Mouse (Mus musculus): Measurements from ENCODE around the gene Slc18a3. TPM values are rescaled to one million over a fixed set of nuclear protein-coding genes. Genes with fewer than 3 reads are reported as not detected.

Slc18a3 gene
- 0.14 and 0.53 TPM in 2 replicates for polyA plus RNA-seq (2012; rRNA removed)

- no peak for DNase-seq (ENCODE audit: extremely low spot score in 1 of 2, low spot score in 1 of 2)
Observed at GRCm38 (mm10) chr14:32464601-32465505, at the start of gene Slc18a3. Gene Slc18a3, minus strand, starts transcription at chr14:32464850.

DNA sequence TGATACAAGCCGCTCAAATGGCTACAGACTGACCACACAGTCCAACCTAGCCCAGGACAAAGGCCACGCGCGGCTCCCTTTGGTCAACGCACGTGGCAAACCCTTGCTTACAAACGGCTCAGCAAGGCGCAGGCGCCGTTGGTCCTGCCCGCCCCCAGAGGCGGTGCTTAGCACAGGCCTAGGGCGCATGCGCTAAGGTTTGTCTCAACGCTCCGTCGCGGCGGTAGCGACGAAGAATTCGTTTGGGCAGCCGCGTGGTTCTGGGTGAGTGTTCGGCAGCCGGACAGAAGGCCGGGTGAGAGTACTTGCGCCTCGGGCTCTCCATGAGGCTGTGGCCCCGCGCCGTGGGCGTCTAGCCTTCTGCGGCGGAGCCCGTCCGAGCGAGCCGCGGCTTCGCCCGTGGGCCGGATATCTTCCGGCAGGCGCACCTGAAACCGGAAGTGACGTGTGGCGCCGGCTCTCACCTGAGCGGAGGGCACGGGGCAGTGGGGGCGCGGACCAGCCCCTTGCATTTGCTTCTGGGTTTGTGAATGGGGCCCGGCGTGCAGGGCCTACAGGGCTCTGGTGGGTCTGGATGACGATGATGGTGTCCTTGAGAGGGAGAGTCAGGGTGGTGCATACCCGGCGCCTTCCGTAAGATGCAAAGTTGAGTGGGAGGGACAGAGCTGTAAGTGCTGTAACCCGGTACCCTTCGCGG is 48.8 kb upstream of the Slc18a3 start, which contains the start of gene Ercc6:
Ercc6 (plus strand) TSS at position 186 of the 697 bp plus-strand sequence.
- DNase-seq (ENCODE audit: extremely low spot score in 1 of 2, low spot score in 1 of 2) = peak; percentile 85 to 95

- no peak for DNase-seq (ENCODE audit: extremely low spot score in 1 of 2, low spot score in 1 of 2)
Observed at GRCm38 (mm10) chr14:32512912-32513311, 48.3 kb upstream of the Slc18a3 start.

DNA sequence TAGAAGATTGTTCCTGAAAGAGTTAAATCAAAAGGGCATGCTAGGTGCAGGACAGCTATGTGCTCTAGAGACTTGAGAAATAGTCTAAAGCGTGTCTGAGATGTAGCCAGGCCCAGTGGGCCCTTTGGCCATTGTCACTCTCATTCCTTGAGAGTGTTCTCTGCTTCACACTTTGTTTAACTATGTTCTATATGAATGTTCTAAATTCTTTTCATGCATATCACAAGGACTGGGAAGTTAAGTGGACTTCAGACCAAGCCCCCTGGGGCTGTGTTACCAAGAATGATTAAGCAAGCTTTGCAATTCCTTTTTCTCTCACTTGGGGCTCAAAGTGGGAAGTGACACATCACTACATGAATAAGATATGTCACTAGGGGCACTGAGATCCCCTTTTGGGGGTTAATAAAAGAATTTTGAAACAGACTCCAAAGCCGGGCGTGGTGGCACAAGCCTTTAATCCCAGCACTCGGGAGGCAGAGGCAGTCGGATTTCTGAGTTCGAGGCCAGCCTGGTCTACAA is 44.9 kb upstream of the Slc18a3 start:
- no peak for DNase-seq (ENCODE audit: extremely low spot score in 1 of 2, low spot score in 1 of 2)

GRCm38 (mm10) chr14:32508105-32508835 is 43.6 kb upstream of the Slc18a3 start:
- no peak for DNase-seq (ENCODE audit: extremely low spot score in 1 of 2, low spot score in 1 of 2)

- DNase-seq (ENCODE audit: extremely low spot score in 1 of 2, low spot score in 1 of 2) = no peak
Observed at GRCm38 (mm10) chr14:32507216-32507615, 42.6 kb upstream of the Slc18a3 start.

- no peak for DNase-seq (ENCODE audit: extremely low spot score in 1 of 2, low spot score in 1 of 2)
Observed at GRCm38 (mm10) chr14:32506329-32506728, 41.7 kb upstream of the Slc18a3 start.

DNA sequence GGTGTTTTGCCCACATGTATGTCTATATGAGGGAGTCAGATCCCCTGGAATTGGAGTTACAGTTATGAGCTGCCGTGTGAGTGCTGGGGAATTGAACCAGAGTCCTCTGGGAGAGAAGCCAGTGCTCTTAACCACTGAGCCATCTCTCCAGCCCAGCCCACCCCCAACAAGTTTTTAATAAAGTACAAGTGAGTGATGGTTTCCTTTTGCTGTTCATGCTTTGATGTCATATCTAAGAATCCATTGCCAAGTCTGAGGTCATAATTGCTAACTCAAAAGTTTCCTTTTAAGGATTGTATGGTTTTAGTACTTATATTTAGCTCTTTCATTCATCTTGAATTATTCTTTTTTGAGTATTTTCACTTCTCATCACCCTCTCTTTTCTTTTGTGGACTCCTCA is 39.2 kb upstream of the Slc18a3 start:
- DNase-seq (ENCODE audit: extremely low spot score in 1 of 2, low spot score in 1 of 2) = no peak

- no peak for DNase-seq (ENCODE audit: extremely low spot score in 1 of 2, low spot score in 1 of 2)
Observed at GRCm38 (mm10) chr14:32502764-32503688, 38.4 kb upstream of the Slc18a3 start.

DNA sequence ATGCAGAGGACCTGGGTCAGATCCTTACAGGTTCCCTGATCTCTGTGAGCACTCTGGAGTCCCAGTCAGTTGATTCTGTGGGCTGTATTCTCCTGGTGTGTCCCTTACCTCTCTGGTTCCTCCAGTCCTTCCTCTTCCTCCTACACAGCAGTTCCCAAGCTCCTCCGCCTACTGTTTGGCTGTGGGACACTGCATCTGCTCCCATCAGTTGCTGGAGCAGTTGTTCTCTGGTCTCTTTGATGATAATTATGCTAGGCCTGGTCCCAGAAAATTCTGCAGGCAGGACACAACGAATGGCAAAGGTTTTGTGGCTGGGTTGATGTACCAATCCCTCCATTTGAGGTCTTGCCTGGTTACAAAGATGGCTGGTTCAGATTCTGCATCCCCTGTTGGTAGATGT is 36.7 kb upstream of the Slc18a3 start:
- no peak for DNase-seq (ENCODE audit: extremely low spot score in 1 of 2, low spot score in 1 of 2)

DNA sequence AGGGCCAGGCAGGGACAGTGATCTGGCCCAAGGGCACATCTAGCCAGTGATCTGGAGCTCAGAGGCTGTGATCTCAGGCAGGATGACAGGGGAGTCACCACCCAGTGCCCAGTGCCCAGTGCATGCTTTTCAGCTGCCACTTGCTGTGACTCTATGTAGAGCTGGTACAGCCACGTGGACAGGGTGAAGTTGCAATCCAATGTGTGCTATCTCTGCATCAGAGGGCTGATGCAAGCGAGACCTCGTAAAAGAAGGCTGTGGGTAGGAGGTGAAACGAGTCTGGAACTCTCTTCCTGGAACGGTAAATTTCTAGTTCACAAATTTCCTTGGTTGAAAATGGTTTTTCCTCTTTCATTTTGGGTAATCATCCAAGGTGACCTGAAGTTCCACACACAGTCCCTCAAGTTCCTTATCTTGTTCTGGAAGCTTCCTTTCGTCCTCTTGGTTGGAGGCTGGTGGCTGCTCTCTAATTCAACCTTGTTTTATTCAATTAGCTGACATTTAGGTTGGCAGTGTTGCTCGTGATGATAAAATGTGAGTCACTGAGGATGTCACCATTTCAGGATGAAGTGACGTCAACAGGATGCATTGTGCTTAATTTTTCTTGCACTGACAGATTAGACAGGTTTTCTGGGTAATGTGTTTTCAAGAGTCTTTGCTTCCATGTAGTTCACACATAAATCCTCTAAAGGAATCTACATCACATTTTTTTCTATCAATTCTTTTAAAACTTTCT is 31.6 kb upstream of the Slc18a3 start:
- DNase-seq (ENCODE audit: extremely low spot score in 1 of 2, low spot score in 1 of 2) = no peak

DNA sequence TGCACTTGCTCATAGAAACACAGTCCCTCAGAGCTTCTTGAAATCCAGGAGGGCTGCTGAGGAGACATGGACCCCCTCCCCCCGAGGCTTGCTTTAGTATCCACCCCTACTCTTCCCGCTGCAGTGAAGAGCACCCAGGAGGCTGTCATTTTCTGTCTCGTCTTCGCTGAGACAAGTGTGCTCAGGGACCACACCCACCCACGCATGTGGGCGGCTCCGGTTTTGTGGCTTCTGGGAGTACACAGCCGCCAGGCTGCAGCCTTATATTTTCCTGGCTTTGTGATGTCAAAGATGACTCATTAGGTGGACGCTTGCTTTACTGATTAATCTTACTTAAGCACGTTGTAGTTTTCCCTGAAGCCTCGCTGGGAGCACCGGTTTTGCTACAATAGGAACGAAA is 27.9 kb upstream of the Slc18a3 start:
- peak in 1 of 2 experiments; percentile 49 for DNase-seq (ENCODE audit: extremely low spot score in 1 of 2, low spot score in 1 of 2)

GRCm38 (mm10) chr14:32482061-32482460 is 17.4 kb upstream of the Slc18a3 start:
- peak in 1 of 2 experiments; percentile 41 for DNase-seq (ENCODE audit: extremely low spot score in 1 of 2, low spot score in 1 of 2)

- no peak for DNase-seq (ENCODE audit: extremely low spot score in 1 of 2, low spot score in 1 of 2)
Observed at GRCm38 (mm10) chr14:32477581-32477980, 12.9 kb upstream of the Slc18a3 start.

DNA sequence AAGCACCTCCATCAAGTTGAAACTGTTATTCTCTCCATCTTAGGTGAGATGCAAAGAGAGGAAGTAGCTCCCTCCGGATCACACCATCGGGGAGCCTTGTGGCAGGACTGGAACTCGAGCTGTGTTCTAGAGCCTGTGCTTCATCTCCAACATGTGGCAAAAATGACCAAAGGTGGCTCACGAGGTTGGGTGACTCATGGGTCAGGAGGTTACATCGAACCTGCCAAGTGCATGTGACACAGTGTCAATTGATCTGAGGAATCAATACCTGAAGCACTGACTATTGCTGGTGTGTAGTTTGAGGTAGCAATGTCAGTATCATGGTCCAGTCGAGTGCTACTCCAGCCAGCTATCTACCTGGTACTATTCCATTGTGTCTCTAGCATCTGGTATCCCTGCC is 11.9 kb upstream of the Slc18a3 start:
- no peak for DNase-seq (ENCODE audit: extremely low spot score in 1 of 2, low spot score in 1 of 2)

DNA sequence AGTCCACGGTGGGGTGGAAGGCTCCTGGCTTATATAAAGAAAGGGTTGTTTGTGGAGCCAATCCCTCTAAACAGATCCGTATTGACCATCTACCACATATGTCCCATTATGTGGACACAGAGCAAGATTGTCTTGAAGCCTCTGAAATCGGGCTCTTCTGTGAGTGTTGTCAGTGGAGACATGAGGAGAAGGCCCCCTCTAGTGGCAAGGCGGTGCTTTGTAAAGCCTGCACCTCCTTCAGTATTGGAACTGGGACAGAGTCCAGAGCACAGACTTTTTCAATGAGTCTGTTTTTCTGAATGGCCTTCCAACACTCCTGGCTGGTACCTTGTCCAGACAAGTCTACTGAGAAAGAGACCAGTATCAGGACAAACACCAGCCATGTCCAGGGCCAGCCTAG is 8.3 kb upstream of the Slc18a3 start:
- DNase-seq (ENCODE audit: extremely low spot score in 1 of 2, low spot score in 1 of 2) = peak; percentile 35 to 87

DNA sequence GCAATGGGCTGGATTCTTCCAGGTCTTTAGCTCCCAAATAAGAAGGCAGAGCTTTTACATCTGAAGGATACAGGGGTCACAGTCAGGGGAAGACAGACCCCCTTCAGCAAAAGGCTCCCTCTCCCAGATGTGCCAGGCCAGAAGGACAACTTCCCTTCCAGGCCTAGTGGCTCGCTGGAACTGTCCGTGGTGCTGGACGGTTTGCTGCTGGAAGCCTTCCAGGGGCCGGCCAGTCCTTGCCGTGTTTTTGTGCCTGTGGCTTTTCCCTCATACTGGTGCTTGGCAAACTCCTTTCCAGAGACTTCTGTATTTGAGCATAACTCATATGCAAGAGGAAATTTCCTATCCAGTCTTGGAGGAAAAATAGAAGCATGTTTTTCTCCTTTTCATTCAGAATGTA is 3.0 kb upstream of the Slc18a3 start:
- DNase-seq (ENCODE audit: extremely low spot score in 1 of 2, low spot score in 1 of 2) = peak in 1 of 2 experiments; percentile 21

- no peak for DNase-seq (ENCODE audit: extremely low spot score in 1 of 2, low spot score in 1 of 2)
Observed at GRCm38 (mm10) chr14:32465889-32466288, 1.2 kb upstream of the Slc18a3 start, which contains the start of gene Chat. Gene Chat, minus strand, starts transcription at chr14:32465989.

DNA sequence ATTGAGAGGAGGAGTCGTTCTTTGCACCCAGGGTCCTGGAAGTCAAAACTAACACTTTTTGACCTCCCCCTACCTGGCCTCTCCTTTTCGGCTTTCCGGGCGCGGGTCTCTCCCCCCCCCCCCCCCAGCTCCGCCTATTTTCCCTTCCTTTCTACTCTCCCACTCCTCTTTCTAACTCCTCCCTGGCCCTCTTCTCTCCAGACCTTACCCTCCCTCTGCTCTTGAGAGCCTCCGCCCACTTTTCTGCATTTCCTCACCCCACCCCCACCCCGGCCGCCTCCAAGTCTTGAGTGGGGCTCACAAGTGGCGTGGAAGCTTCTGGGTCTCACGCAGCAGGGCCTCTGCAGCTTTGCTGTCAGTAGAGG is 838 bp upstream of the Slc18a3 start:
- no peak for DNase-seq (ENCODE audit: extremely low spot score in 1 of 2, low spot score in 1 of 2)

All from frontal cortex, adult 2 months (tissue).